Mouse (Mus musculus): ENCODE results near the gene Rpa2. TPM values are rescaled to one million over a fixed set of nuclear protein-coding genes. Genes with fewer than 3 reads are reported as not detected.
A peak's percentile ranks its signal among the peaks of the same experiment; 100 is the strongest.
"Not testable (repeated sequence)": the region's sequence is repeated elsewhere in the genome, so short reads cannot be mapped to it uniquely, and the experiment has no call there.

Gene Rpa2
- polyA plus RNA-seq, 1 experiment from 2014 or later = 38.1 TPM

DNA sequence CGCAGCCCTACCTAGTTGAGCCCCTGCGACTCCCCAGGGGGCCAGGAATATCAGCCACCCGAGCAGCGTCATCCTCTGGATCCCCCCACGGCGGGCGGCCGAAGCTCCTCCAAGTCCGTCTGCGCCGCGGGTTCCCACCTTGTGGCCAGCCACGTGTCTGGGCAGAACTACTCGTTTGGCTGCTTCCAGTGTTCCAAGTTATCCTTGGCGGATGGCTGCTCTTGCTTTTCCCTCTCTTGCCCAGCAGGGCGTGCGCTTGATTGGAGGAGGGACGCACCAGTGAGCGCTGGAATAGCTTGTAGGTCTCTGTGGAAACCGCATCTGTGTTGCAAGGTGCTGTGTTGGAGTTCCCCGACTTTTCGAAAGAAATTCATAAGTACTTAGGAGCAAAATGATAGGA lies 11.2 kb upstream of the Rpa2 start, which contains the start of gene Smpdl3b:
TSS of gene Smpdl3b (minus strand) at position 279 of the 400 bp plus-strand sequence.
- H3K36me3 ChIP-seq (ENCODE audit: control insufficient read depth, insufficient read depth, low read length) = no peaks in the 10 kb centered on the region
- under 1% methylated on average over 22 of the region's 22 CpGs for WGBS
- peak; percentile 84 for DNase-seq
- peak within 1 kb of the TSS; percentile 29 for H3K4me3 ChIP-seq (replicated peaks; ENCODE audit: low read depth, low read length)
- peak within 1 kb of the TSS; percentile 45 for H3K9ac ChIP-seq (replicated peaks; ENCODE audit: low read length)
- H3K27me3 ChIP-seq (ENCODE audit: control insufficient read depth, insufficient read depth, low read length) = peaks cover 9% of the 10 kb centered on the region; the same call in 1 of the 2 replicates
- H3K27ac ChIP-seq (replicated peaks; ENCODE audit: low read depth, low read length) = no peak within 1 kb of the TSS
- peak; percentile 46; the same call in 1 of the 2 replicates for ATAC-seq (ENCODE audit: low FRiP score, low TSS enrichment)
- H3K4me1 ChIP-seq (ENCODE audit: control insufficient read depth, insufficient read depth, low read length) = 0 out of 2 replicates have a peak, but pooled peaks cover 8% of the 10 kb centered on the region
- no peaks in the 10 kb centered on the region for H3K9me3 ChIP-seq (ENCODE audit: control insufficient read depth, low read length)
- H3K4me2 ChIP-seq (ENCODE audit: low read length) = peak within 1 kb of the TSS; percentile 69

DNA sequence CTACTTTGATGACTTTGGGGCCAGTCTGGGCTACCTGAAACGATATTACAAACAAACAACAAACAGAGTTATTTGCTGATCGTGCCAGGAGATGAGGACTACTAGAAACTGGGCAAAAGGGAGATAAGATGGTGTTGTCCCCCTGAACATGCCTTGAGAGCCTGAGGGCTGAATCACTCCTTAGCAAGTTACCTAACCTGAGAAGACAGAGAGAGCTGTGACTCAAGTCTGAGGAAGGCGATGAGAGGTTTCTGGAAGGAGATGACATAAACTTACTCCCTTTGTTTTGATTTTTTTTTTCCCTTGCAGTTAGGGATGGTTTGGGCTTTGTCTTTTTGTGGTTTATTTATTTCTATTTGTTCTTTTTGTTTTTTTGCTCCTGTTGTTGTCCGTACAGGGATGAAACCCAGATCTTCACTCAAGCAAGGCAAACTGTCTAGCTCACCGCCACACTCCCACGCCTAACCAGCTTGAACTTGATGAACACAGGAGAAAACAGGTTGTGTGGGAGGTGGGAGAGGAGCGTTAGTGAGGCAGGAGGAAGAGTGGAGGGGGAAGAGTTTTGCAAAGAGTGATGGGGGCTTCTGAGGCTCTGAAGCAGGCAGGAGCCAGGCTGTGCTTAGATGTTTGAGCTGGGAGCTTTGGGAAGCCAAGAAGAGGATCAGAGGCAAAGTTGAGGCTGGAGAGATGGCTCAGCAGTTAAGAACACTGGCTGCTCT lies 10.3 kb upstream of the Rpa2 start:
- no peak overlapping the region for H3K9ac ChIP-seq (replicated peaks; ENCODE audit: low read length)
- ATAC-seq (ENCODE audit: low FRiP score, low TSS enrichment) = no peak
- H3K4me3 ChIP-seq (replicated peaks; ENCODE audit: low read depth, low read length) = no peak overlapping the region
- no peaks in the 10 kb centered on the region for H3K36me3 ChIP-seq (ENCODE audit: control insufficient read depth, insufficient read depth, low read length)
- 87% methylated on average over 7 of the region's 7 CpGs for WGBS
- no peak for DNase-seq
- no peaks in the 10 kb centered on the region for H3K9me3 ChIP-seq (ENCODE audit: control insufficient read depth, low read length)
- H3K27me3 ChIP-seq (ENCODE audit: control insufficient read depth, insufficient read depth, low read length) = peaks cover 9% of the 10 kb centered on the region; the same call in 1 of the 2 replicates
- H3K4me1 ChIP-seq (ENCODE audit: control insufficient read depth, insufficient read depth, low read length) = 0 out of 2 replicates have a peak, but pooled peaks cover 8% of the 10 kb centered on the region
- H3K27ac ChIP-seq (replicated peaks; ENCODE audit: low read depth, low read length) = no peak overlapping the region
- no peak overlapping the region for H3K4me2 ChIP-seq (ENCODE audit: low read length)

DNA sequence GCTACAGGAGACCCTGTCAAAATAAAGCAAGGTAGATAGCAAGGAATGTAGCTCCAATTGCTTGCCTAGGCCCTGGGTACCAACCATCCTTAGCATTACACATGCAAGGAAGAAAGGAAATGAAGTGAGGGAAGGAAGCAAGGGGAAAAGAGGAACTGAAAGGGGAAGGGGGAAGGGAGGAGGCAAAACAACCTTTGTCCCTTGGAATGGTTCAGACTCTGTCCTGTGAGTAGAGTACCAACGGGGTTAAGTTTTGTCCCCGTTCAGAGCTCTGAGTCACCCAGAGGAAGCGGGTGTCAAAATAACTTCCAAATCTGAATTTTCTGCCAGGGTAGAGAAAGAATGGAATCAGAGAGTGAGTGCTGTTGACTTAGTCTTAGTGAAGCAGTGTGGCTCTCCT lies 7.8 kb upstream of the Rpa2 start:
- Histone ChIP-seq H3K9me3 (ENCODE audit: control insufficient read depth, low read length) (no peaks in the 10 kb centered on the region), H3K27me3 (ENCODE audit: control insufficient read depth, insufficient read depth, low read length) (peaks cover 9% of the 10 kb centered on the region; the same call in 1 of the 2 replicates), H3K4me2 (ENCODE audit: low read length) (no peak overlapping the region), H3K4me1 (ENCODE audit: control insufficient read depth, insufficient read depth, low read length) (0 out of 2 replicates have a peak, but pooled peaks cover 8% of the 10 kb centered on the region), H3K36me3 (ENCODE audit: control insufficient read depth, insufficient read depth, low read length) (no peaks in the 10 kb centered on the region), H3K9ac (replicated peaks; ENCODE audit: low read length) (no peak overlapping the region), H3K4me3 (replicated peaks; ENCODE audit: low read depth, low read length) (no peak overlapping the region), H3K27ac (replicated peaks; ENCODE audit: low read depth, low read length) (no peak overlapping the region)
- DNase-seq = no peak
- no peak for ATAC-seq (ENCODE audit: low FRiP score, low TSS enrichment)
- 76% methylated on average over 3 of the region's 3 CpGs for WGBS

DNA sequence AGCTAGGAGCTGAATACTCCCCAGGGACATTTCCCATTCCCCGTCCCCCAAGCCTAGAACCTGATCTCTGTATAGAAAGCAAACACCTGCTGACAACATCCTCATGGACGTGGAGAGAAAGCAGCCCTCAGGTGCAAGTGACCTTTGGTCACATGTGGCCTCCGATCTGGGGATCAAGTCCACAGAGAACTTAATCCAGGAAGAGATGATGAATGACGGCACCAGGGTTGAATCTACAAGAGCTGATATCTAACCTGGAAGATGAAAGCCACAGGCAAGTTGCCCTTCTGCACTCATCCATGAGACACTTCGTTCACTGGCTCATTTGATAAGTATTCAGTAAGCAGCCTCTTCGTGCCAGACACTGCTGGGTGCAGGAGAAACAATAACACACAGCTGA lies 5.5 kb upstream of the Rpa2 start:
- Histone ChIP-seq H3K4me3 (replicated peaks; ENCODE audit: low read depth, low read length) (no peak overlapping the region), H3K4me1 (ENCODE audit: control insufficient read depth, insufficient read depth, low read length) (no peaks in the 10 kb centered on the region), H3K27me3 (ENCODE audit: control insufficient read depth, insufficient read depth, low read length) (peaks cover under 1% of the 10 kb centered on the region; the same call in 1 of the 2 replicates), H3K27ac (replicated peaks; ENCODE audit: low read depth, low read length) (no peak overlapping the region), H3K36me3 (ENCODE audit: control insufficient read depth, insufficient read depth, low read length) (no peaks in the 10 kb centered on the region), H3K9ac (replicated peaks; ENCODE audit: low read length) (no peak overlapping the region), H3K4me2 (ENCODE audit: low read length) (no peak overlapping the region), H3K9me3 (ENCODE audit: control insufficient read depth, low read length) (no peaks in the 10 kb centered on the region)
- 81% methylated on average over 6 of the region's 6 CpGs for WGBS
- ATAC-seq (ENCODE audit: low FRiP score, low TSS enrichment) (no peak), DNase-seq (no peak)

DNA sequence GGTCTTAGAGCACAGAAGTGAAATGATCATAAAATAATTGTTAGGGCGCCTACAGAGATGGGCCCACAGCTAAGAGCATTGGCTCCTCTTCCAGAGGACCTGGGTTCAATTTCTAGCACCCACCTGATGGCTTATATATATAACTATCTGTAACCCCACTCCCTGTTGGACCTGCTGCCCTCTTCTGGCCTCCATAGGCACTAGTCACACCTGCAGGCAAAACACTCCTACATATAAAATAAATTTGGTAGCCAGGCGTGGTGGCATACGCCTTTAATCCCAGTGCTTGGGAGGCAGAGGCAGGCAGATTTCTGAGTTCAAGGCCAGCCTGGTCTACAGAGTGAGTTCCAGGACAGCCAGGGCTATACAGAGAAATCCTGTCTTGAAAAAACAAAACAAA lies 5.0 kb upstream of the Rpa2 start:
- not testable (repeated sequence) for DNase-seq; H3K9me3 ChIP-seq (ENCODE audit: control insufficient read depth, low read length); H3K27ac ChIP-seq (replicated peaks; ENCODE audit: low read depth, low read length); H3K9ac ChIP-seq (replicated peaks; ENCODE audit: low read length); H3K4me1 ChIP-seq (ENCODE audit: control insufficient read depth, insufficient read depth, low read length); H3K36me3 ChIP-seq (ENCODE audit: control insufficient read depth, insufficient read depth, low read length); ATAC-seq (ENCODE audit: low FRiP score, low TSS enrichment); H3K27me3 ChIP-seq (ENCODE audit: control insufficient read depth, insufficient read depth, low read length); H3K4me2 ChIP-seq (ENCODE audit: low read length); H3K4me3 ChIP-seq (replicated peaks; ENCODE audit: low read depth, low read length)
- WGBS = 91% methylated on average over 3 of the region's 3 CpGs

DNA sequence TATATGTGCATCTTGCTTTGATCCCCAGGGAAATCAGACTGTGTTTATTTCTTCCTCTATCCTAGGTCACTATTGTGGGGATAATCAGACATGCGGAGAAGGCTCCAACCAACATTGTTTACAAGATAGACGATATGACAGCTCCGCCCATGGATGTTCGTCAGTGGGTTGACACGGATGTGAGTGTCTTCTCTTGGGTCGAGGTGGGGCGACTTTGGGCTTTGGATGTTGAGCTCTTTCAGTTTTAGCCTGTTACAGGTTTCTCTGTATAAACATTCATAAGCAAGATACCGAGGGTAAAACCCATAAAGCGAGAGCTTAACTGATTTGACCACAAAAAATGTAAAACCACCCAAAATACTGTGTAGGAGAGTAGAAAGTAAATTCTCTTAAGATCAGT lies 3.6 kb downstream of the Rpa2 start:
- ATAC-seq (ENCODE audit: low FRiP score, low TSS enrichment) (no peak), DNase-seq (no peak)
- Histone ChIP-seq H3K4me3 (replicated peaks; ENCODE audit: low read depth, low read length) (no peak overlapping the region), H3K4me2 (ENCODE audit: low read length) (no peak overlapping the region), H3K9me3 (ENCODE audit: control insufficient read depth, low read length) (no peaks in the 10 kb centered on the region), H3K27ac (replicated peaks; ENCODE audit: low read depth, low read length) (no peak overlapping the region), H3K27me3 (ENCODE audit: control insufficient read depth, insufficient read depth, low read length) (no peaks in the 10 kb centered on the region), H3K9ac (replicated peaks; ENCODE audit: low read length) (no peak overlapping the region), H3K4me1 (ENCODE audit: control insufficient read depth, insufficient read depth, low read length) (peaks cover 6% of the 10 kb centered on the region; the same call in 1 of the 2 replicates), H3K36me3 (ENCODE audit: control insufficient read depth, insufficient read depth, low read length) (peaks cover 52% of the 10 kb centered on the region)
- WGBS = 95% methylated on average over 9 of the region's 9 CpGs

DNA sequence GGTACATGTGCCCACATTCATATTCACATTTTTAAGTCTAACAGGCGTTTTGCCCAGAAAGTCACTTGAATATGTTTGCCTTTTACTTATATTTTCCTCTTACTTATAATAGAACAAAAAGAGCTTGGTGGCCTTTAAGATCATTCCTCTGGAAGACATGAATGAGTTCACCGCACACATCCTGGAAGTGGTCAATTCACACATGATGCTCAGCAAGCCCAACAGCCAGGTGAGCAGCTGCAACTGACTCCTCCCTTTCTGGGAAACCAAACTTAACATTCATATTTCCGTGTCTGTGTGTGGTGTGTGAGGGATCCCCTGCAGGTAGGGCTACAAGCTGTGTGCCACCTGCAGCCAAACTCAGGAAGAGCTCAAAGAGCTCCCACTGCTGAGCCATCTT lies 6.8 kb downstream of the Rpa2 start:
- no peak overlapping the region for H3K4me3 ChIP-seq (replicated peaks; ENCODE audit: low read depth, low read length)
- H3K9ac ChIP-seq (replicated peaks; ENCODE audit: low read length) = no peak overlapping the region
- H3K36me3 ChIP-seq (ENCODE audit: control insufficient read depth, insufficient read depth, low read length) = peaks cover 75% of the 10 kb centered on the region
- WGBS = 96% methylated on average over 3 of the region's 3 CpGs
- no peak overlapping the region for H3K4me2 ChIP-seq (ENCODE audit: low read length)
- no peak overlapping the region for H3K27ac ChIP-seq (replicated peaks; ENCODE audit: low read depth, low read length)
- no peaks in the 10 kb centered on the region for H3K27me3 ChIP-seq (ENCODE audit: control insufficient read depth, insufficient read depth, low read length)
- ATAC-seq (ENCODE audit: low FRiP score, low TSS enrichment) = no peak
- no peak for DNase-seq
- no peaks in the 10 kb centered on the region for H3K4me1 ChIP-seq (ENCODE audit: control insufficient read depth, insufficient read depth, low read length)
- no peaks in the 10 kb centered on the region for H3K9me3 ChIP-seq (ENCODE audit: control insufficient read depth, low read length)

DNA sequence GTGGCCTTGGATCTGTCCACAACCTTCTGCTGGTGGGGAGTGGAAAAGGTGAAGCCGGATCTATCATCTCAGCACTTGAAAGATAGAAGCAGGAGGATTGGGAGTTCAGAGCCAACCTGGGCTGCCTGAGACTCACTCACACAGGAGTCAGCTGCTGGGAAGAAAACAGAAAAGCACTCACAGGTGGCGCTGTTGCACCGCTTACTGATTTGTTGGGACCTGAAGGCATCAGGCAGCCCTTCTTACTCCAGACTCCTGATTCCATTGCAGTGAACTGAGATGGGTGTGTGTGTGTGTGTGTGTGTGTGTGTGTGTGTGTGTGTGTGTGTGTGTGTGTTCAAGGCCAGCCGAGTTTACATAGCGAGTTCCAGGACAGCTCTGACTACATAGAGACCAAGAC lies 8.6 kb downstream of the Rpa2 start:
- Histone ChIP-seq H3K4me3 (replicated peaks; ENCODE audit: low read depth, low read length) (no peak overlapping the region), H3K36me3 (ENCODE audit: control insufficient read depth, insufficient read depth, low read length) (peaks cover 66% of the 10 kb centered on the region), H3K27me3 (ENCODE audit: control insufficient read depth, insufficient read depth, low read length) (no peaks in the 10 kb centered on the region), H3K9me3 (ENCODE audit: control insufficient read depth, low read length) (no peaks in the 10 kb centered on the region), H3K9ac (replicated peaks; ENCODE audit: low read length) (no peak overlapping the region), H3K4me2 (ENCODE audit: low read length) (no peak overlapping the region), H3K27ac (replicated peaks; ENCODE audit: low read depth, low read length) (no peak overlapping the region), H3K4me1 (ENCODE audit: control insufficient read depth, insufficient read depth, low read length) (no peaks in the 10 kb centered on the region)
- 90% methylated on average over 5 of the region's 5 CpGs for WGBS
- peak; percentile 58 for DNase-seq
- ATAC-seq (ENCODE audit: low FRiP score, low TSS enrichment) = no peak
